Mouse (Mus musculus) ES-CJ7 (cell line): Measurements from ENCODE around the gene Kin.
A peak's percentile ranks its signal among the peaks of the same experiment; 100 is the strongest.

Source experiments
- DNase-seq: peaks from one replicate; pipeline ENCODE4 v3.0.0; 2011; ENCODE audit warnings: low read depth, low spot score

Gene Kin

DNA sequence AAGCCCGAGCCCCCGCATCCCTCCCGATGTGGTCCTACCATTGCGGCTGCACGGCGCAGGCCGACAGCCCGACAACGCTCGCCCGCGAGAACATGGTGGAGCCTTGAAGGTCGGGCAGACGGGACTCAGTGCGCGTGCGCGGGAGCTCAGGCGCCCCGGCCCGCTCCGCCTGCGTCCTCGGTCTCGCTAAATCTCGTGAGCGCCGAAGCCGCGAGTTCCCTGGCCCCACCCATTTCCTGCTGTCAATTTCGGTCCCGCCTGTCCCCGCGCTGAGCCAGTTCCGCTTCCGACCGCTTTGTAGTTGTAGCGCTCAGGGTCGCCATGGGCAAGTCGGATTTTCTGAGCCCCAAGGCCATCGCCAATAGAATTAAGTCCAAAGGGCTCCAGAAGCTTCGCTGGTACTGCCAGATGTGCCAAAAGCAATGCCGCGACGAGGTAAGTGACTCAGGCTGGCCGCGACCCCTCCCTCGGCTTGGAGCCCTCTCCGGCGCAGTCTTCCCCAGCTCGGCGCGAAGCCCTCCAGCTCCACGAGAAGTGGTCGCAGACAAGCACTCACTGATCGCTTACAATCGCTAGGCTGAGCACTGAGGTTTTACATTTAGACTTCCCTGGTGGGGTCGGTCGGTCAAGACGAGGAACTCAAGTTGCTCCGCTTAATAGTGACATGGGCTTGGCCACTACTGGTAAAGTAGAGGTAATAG lies at the start of gene Kin, which contains the start of gene Atp5c1:
Kin (plus strand) TSS at position 284 of the 701 bp plus-strand sequence.
Atp5c1 (minus strand) TSS at position 201 of the 701 bp plus-strand sequence.
- DNase-seq: peak; percentile 97

DNA sequence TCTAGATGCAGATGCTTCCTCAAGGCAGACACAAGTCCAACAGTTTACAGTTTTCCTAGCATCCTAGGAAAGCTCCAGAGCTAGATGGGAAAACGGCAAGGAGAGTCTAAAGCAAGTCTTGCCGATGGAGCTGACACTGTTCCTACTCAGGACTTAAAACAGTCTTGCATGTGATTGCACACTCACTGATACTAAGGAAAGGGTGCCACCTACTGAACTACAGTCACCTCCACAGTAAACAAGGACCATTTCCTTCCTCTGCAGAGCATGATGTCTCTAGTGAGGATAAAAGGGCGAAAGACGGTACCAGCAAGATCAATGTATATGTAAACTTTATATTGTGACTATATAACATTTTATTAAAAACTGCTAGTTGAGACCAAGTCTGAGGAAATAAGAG lies 46.7 kb upstream of the Kin start:
- DNase-seq: no peak

DNA sequence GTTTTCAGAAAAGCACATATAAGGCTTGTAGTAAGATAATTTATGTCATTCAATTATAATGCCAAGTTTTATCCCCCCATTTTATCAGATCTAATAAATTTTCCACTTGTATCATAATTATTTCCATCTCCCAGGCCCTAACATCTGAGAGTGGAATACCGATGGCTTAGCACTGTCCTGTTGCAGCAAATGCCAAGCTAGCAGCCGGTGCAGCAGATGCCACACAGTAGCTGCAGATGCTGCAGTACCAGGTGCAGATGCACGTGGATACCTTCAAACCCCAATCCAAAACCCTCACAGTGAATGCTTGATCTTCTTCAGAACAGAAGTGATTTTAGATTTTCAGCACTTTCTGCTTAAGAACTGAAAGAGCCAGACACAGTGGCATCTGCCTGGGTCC lies 45.4 kb upstream of the Kin start:
- DNase-seq: no peak

DNA sequence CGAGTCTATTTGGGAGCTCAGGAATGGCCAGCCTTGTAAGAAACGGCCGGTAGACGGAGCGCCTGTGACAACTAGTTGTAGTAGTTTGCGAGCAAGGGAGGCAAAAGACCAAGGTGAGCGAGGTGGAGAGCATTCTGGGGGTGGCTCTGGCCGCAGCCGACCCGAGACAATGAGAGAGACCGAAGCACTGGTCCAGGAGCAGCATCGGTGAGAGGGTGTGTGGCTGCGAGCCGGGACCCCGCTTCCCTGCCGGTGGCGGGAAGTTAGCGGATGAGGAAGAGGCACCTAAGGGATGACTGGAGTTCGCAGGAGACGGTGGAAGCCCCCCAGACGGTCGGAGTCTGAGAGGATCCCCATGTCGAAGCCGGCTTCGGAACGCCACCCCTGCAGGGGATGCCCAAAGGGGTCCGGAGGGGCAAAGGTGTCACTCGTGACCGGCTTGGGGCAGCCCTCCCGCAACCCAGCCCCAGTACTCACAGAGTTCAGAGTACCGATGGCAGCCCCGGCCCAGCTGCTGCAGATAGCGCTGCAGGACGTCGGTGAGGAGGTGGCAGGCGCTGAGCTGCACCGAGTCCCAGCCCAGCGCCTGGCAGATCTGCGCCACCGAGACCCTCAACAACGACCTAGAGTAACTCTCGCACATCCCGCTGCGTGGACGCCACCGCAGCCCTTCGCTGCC lies 32.5 kb upstream of the Kin start:
- peak; percentile 39 for DNase-seq

DNA sequence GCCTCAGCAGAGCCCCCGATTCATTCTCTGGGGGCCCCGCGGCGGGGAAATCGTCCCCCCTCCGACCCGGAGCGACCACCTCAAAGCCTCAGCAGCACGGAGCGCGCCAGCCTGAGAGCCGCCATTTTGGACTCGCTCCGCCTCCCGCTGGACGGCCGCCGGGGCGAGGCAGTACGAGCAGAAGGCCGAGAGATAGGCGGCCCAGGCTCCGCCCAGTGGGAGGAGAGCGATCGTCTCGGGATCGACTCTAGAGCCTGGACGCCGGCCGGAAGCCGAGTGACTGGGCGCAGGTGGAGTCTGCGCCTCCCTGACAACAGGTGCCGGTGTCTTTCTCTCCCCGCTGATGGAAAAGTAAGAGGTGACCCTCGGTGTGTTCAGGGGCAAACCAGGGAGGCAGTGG lies 31.9 kb upstream of the Kin start, which contains the start of gene Taf3:
Taf3 (minus strand) TSS at position 136 of the 400 bp plus-strand sequence.
- peak; percentile 89 for DNase-seq

DNA sequence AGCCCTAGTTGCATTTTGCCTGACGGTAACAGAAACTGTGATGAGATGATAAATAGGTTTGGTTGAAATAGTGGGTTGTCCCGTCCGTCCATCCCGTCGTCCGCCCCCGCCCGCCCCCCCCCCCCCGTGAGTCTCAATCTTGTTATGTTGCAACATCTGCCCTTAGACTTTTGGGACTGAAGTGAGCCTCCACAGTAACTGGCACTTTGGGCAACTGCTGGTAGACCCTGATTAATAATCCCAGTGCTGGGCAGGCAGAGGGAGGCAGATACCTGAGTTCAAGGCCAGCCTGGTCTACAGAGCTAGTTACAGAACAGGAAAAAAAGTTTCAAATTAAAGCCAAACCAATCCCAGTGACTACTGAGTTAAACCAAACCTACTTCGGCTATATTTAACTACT lies 30.9 kb upstream of the Kin start:
- DNase-seq: no peak

DNA sequence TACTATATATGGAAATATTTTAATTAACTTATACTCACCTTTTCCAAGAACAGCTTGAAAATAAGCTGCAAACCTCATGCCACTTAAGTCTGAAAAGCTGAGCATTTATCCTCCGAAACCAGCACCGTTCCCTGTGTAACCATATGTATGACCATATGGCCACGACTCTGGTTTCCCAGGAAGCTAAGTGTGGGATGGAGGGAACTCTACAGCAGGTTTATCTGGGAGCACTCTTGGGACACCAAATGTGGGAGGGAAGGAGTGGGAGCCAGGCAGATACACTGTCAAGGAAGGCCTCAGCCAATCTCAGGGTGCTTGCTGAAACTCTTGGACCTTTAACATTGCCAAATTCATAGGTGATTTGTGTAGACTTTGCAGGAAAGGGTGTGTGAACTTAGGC lies 29.5 kb upstream of the Kin start:
- DNase-seq: no peak

DNA sequence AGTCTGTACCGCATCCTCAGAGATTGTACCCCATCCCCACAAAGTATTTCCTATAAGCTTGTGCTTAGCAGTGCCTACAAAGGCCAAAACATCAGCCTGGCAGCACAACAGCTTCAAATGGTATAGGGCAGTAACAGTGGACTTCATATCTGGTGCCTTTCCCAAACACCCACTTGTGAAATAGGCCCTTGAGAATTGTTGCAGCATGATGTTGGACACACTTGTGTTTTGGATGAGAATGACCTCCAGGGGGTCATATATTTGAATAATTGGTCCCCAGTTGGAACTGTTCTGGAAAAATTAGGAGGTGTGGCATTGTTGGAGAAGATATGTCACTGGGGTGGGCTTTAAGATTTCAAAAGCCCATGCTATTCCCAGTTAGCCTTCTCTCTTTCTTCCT lies 28.4 kb upstream of the Kin start:
- no peak for DNase-seq

DNA sequence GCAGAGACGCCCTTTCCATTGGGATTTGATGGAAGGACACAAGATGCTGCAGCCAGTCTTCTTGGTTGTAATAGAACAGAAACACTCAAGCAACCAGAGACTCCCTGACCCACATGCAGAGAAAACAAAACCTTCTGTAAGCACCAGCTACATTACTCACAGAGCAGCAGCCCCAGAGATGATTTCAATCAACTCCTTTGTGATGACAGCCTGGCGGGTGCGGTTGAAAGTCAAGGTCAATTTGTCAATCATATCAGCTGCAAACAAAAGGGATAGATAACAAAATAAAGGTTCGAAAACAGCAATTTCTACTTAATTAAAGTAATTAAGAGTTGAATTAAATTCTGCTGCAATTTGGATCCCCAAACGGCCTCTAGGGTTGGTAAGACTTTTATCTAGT lies 21.6 kb upstream of the Kin start:
- DNase-seq: no peak

DNA sequence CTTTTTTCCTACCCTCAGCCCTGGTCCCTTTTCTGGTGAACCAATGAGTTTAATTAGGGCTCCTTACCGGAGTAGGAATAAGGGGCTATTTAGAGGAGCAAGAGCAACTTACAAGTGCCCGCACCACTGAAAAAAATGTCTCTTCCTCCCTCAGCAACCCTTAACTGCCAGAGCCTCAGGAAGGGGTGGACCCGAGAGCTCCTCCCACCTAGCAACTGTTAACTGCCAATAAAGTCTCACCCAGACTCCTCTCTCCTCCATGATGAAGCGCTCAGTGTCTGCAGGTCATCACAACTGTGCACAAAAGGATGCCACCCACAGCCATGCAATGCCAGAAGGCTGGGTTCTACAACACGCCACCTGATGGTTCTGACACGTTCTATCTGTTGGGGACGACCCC lies 8.6 kb upstream of the Kin start:
- DNase-seq: no peak

DNA sequence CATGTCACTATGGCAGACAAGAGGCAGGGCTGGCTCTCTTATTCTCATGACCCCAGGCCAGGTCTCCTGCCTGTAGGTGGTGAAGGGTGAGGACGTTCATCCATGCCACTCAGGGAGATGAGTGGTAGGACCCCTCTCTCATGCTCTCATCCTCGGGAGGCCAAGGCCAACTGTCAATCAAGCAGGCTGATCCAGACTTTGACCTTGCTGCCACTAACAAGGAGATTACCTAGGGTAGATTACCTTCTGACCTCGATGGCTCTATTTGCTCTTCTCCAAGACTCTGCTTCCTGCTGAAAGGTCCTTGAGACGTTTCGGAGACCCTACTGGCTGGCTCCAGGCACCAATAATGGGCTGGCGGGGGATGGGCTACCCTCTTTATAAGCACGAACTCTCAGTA lies 5.9 kb upstream of the Kin start:
- no peak for DNase-seq

DNA sequence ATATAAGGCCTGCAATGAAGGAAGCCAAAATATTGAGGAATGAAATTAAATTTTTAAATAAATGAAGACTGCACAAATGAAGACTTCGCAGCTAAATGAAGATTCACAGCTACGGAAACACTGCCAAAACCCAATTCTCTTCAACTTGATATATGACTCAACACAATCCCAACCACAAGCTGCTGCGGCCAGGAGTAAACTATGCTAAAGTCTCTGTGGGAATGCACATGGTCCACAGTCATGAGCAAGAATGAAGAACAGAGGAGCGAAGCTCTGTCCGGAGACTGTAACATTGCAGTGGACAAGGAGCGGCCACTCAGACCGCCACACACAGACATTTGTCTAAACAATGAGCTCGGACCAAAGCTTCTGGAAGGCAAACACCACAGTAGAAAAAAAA lies 3.7 kb upstream of the Kin start:
- DNase-seq: no peak

DNA sequence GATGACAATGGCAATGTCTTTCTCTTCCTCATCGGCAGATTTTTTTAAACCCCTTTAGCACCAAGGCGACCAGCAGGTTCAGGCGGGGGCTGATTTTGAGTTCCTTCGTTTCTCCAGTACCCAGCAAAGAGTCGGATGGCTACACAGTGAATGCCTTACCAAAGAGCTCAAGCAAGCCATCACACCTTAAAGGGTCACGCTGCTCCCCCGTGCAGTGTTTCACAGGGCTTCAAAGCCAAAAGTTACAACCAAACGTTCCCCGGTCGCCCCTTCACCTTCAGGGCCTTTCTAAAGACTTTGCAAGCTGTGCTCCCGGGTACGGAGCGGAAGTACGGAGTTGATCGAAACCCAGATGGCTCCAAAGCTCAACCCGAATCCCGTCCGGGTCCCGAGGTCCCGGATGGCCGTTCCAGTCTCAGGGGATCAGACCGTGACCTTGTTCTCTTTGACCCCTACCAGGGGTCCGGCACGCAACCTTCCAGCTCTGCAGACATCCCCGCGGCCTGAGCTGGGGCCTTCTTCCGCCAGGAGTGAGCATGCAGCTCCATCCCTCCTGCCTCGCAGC lies 566 bp upstream of the Kin start:
- DNase-seq: no peak

DNA sequence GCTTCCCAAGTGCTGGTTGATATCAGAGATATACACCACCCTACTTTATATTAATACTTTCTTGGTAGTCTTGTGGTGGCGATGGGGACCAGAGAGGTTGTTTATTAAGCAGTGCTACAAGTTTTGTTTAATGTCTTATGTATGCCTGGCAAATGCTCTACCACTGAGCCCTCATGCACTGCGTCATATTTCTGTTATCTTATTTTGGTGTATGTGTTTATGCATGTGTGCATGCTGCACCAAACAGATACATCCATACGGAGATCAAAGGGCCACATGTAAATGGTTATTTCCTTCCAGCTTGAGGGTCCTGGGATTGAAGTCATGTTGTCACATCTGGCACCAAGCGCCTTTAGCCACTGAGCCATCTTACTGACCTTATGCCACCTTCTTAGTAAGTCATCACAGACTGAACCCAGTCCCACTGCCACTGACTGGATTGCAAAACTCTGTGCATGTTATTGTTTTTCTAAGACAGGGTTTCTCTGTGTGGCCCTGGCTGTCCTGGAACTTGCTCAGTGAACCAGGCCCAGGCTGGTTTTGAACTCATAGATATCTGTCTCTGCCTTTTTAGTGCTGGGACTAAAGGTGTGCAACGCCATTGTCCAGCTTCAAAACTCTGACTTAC lies 1.2 kb downstream of the Kin start:
- DNase-seq: no peak

DNA sequence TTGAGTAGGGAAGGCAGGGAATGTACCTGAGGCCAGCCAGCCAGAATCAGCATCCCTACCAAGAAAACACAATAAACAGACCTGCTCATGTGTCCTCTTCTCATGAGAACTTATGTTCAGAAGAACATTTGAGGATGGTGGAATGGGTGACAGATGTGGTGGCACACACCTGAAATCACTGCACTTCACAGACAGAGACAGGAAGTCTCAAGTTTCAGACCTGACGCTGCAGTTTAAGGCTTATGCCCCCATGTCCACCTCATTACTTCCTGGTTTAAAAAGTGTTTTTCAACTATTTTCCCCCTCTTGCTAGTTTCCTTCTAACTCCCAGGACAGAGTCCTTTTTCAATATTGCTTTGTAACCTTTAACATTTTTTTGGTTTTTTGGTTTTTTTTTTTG lies 2.3 kb downstream of the Kin start:
- DNase-seq: no peak

DNA sequence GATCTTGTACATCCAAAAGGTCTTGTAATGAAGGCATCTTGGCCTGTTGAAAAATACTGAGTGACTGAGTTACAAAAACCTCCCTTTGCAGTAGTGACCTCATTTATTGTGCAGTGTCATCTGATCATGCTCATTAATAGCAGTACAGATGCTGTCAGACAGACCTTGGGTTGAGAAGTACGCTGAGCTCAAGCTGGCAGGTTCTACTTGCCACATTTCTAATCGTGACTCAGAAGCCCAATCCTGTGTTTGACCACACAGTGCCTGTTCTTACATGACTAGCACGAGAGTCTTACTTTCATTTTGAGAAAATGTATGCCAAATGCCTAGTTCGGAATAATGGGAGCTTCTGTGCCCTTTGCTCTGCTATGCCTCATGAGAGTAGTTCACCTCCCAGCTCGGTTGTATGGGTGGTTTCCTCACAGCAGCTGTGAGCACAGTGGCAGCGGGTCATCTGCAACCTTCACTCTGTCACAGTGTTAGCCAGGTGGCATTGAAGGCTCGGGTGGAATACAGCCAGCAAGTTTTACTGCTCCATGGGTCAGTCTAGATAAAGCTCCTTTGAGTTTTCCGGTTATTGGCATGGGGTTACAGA lies 7.0 kb downstream of the Kin start:
- no peak for DNase-seq

DNA sequence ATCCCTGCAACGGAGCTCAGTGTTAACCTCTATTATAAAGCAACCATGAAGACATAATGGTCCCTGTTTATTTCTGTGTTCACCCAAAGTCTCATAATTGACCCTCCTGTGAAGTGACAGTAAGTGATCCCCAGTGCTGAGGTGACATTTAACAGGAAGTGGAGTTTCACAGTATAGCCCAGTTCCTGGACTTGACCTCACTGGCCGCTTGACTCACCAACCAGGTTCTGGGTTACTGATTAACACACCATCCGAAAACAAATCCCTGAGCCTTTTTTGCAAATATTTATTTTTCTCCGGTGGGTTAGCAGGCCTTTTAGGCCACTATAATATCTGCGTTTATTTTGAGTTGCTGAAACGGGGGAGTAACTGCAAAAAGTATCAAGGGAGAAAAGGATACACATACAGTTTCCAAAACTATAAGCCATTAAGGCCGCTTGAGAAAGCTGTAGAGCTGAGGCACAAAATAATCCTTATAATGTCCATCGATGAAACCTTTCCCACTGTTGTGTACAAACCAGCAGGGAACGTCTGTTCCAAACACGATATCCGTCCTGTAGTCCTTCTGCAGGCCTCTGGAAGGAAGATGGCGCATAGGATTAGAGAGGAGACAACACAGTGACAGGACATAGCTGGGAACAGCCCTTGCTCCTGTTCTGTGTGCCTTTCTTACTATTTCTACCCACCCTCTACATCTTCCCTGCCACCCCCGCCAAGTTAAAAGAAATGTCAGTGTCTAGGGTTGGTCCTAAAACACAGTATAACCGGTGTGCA lies 14.1 kb downstream of the Kin start:
- no peak for DNase-seq

DNA sequence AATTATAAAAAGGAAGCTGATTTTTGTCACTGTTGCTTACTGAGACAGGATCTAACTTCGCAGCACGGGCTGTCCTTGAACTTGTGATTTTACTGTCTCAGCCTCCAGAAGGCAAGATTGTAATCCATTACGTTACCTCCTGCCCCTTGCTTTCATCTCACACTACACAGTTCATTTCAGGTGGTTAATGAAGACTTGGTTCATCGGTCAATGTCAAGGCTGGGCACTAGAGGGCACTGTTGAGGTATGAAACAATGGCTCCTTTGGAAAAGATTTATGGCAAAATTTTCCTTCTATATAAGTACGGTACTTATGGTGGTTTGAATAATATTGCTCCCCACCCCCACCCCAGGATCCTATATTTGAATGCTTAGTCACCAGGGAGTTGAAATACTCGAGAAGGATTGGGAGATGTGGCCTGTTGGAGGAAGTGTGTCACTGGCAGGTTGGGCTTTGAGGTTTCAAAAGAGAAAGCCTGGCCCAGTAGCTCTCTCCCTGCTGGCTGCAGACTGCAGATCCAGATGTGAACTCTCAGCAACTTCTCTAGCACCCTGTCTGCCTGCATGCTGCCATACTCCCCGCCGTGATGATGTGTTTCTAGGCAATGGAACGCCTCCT lies 18.3 kb downstream of the Kin start:
- peak; percentile 56 for DNase-seq

DNA sequence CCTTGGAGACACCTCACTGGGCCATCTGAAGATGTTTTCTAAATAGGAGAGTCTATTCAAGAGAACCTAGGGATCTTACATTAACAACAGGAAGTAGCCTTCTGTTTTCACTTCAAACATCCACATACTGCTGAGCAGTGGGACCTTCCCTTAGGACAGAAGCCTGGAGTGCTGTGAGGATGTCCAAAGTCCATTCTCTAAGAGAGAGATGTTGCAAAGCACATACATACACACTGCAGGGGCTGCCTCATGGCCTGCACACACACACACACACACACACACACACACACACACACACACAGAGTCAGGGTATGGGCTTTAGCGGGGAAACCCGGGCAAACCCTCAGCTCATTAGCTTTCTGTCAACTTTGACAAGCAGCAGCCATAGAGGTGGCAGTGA lies 20.1 kb downstream of the Kin start:
- no peak for DNase-seq

DNA sequence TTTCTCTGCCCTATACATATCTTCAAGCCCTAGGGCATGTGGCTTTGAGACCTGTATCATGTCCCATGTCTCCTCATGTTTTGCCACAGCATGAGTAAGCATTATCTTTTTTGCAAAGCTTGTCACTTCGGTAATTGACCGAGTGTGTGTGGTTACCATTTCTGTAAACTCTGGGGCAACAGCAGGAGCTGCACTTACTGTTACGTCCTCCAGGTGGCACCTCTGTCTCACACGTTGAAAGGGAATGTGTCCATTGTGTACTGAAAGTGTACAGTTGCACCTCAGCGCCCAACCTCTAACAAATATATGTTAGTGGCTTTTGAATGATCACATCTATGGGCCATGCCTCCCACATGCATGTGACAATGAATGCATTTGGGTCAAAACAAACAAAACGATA lies 20.8 kb downstream of the Kin start:
- peak; percentile 68 for DNase-seq
